Mouse (Mus musculus): ENCODE data around the gene Arap1. TPM values are rescaled to one million over a fixed set of nuclear protein-coding genes. Genes with fewer than 3 reads are reported as not detected.

Arap1 gene
- polyA plus RNA-seq, 1 experiment = 148 TPM

DNA sequence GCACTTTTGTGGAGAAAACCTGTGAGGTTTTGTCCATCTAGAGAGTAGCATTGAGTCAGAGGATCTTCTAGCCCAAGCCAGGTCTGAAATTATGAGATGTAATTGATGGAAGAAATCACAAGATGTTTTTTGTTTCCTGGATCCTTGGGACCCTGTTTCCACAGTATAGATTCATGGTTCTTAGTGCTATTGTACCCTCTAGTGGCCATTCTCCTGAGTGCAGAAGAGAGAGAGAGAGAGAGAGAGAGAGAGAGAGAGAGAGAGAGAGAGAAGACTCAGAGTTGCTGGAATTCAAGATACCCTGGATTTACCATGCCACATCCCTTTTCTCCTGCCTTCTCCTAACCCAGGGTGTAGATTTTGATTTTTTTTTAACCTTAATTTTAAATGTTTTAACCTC is 26.3 kb downstream of the Arap1 start:
- Histone ChIP-seq H3K9me3 (no peaks in the 10 kb centered on the region), H3K4me1 (peaks cover 92% of the 10 kb centered on the region), H3K4me3 (replicated peaks) (no peak overlapping the region), H3K36me3 (replicated peaks; ENCODE audit: low read length) (peaks cover 94% of the 10 kb centered on the region), H3K27me3 (replicated peaks) (no peaks in the 10 kb centered on the region)
- TF ChIP-seq FLI1 (IDR thresholded peaks at IDR 0.05; ENCODE audit: low read length) (no peak), GATA1 (IDR thresholded peaks at IDR 0.05; ENCODE audit: borderline replicate concordance, low read length) (no peak)

DNA sequence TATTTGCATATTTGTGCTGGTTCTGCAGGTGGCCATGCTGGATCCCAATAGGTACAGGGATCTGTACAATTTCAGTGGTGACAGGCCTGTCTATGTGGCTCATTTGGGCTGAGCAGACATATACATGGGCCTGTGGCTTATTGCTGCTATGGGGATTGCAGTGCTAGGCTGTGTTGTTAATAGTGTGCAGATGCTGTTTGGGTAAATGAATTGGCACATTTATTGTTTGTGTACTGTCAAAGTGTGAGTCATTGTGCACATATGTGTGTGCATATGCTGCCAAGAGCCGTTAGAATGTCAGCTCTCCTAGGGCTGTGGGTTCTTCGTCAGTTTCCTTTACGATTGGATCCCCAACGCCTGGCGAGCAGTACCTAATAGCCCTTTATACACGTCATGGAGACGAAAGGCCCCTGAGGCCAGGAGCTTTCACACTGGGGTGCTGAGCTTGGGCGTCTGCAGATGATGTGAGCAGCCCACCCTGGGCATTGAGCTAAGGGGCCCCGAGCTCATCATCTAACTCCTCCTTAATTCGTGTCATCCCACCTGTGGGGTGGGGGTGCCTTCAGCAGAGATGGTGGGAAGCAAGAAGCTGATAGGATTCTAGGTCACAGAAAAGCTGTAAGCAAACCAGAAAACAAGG is 29.0 kb downstream of the Arap1 start:
- Histone ChIP-seq H3K4me1 (peaks cover 98% of the 10 kb centered on the region), H3K9me3 (no peaks in the 10 kb centered on the region), H3K27me3 (replicated peaks) (no peaks in the 10 kb centered on the region), H3K36me3 (replicated peaks; ENCODE audit: low read length) (peaks cover 98% of the 10 kb centered on the region), H3K4me3 (replicated peaks) (peak overlapping the region; percentile 50)
- no peak for TF ChIP-seq GATA1 (IDR thresholded peaks at IDR 0.05; ENCODE audit: borderline replicate concordance, low read length)
- TF ChIP-seq FLI1 (IDR thresholded peaks at IDR 0.05; ENCODE audit: low read length) = no peak

DNA sequence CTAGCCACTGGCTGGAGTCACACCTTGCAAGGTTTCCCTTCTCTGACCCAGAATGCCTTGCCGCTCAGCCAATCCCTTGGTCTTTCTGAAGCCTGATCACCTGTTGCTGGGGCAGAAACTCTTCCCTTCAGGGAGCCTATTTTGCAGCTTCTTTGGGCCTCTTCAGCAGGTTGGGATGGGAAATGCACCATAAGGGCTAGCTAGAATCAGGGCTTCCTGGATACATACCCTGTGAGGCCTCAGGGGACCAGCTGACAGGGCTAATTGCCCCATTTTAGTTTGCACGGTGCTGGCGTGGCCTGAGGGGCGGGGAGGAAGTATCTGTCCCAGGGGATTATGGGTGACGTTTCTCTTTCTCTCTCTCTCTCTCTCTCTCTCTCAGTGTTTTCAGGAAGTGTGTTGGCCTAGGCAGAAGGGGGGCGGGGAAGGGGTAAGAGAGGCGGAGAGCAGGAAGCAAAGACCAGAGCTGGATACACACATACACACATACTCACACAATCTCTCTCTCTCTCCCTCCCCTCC is 29.9 kb downstream of the Arap1 start:
- TF ChIP-seq FLI1 (IDR thresholded peaks at IDR 0.05; ENCODE audit: low read length) = no peak
- peaks cover 98% of the 10 kb centered on the region for H3K4me1 ChIP-seq
- H3K9me3 ChIP-seq = no peaks in the 10 kb centered on the region
- no peaks in the 10 kb centered on the region for H3K27me3 ChIP-seq (replicated peaks)
- peaks cover 98% of the 10 kb centered on the region for H3K36me3 ChIP-seq (replicated peaks; ENCODE audit: low read length)
- peak overlapping the region; percentile 86 for H3K4me3 ChIP-seq (replicated peaks)

DNA sequence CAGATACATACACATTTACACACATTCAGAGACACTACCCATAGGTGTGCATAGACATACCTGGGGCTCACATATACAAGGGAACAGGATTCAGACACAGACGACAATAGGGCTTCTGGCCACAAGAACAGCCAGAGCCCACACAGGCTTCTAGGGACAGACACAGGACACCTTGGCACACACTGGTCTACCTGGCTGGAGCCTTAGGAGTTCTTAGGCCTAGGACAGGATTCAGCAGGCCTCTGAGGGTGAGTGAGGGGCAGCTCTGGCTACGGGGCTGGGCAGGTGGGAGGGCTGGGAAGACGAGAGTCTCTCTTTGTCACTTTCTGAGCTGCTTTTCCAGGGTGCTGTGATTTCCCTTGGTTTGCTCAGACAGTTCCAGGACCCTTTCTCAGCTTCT is 30.4 kb downstream of the Arap1 start:
- Histone ChIP-seq H3K27me3 (replicated peaks) (no peaks in the 10 kb centered on the region), H3K4me1 (peaks cover 98% of the 10 kb centered on the region), H3K4me3 (replicated peaks) (peak overlapping the region; percentile 86), H3K9me3 (no peaks in the 10 kb centered on the region), H3K36me3 (replicated peaks; ENCODE audit: low read length) (peaks cover 98% of the 10 kb centered on the region)
- TF ChIP-seq FLI1 (IDR thresholded peaks at IDR 0.05; ENCODE audit: low read length) = no peak
- no peak for TF ChIP-seq GATA1 (IDR thresholded peaks at IDR 0.05; ENCODE audit: borderline replicate concordance, low read length)

DNA sequence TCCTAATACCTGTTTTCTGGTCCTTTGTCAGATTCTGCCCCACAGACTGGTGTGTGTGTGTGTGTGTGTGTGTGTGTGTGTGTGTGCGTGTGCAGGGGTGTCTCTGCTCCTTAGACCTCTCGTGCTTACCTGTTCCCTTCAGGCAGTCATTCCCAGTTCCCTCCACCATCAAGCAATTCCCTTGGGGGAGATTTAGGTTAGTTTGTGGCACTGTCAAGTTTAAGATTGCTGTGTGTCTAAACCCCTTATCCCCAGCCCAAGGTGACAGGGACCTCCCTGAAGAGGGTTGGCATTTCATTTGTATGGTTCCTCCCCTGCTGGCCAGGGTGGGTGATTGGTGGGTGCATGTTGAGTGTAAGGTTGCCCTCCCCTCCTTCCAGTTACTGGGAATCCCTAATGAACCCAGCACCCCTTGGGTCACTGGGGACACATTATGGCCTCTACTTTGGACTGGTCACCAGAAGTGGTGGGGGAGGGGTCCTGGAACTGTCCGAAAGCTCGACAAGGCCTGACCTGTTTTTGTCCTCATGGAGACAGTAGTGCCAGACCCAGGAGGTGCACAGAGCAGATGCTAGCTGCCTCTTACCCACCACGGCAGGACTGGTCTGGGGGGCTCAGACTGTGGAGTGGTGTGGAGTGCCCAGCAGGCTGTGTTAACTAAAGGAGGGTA is 31.1 kb downstream of the Arap1 start:
- Histone ChIP-seq H3K4me1 (peaks cover 98% of the 10 kb centered on the region), H3K27me3 (replicated peaks) (no peaks in the 10 kb centered on the region), H3K36me3 (replicated peaks; ENCODE audit: low read length) (peaks cover 98% of the 10 kb centered on the region), H3K9me3 (no peaks in the 10 kb centered on the region), H3K4me3 (replicated peaks) (peak overlapping the region; percentile 86)
- TF ChIP-seq GATA1 (IDR thresholded peaks at IDR 0.05; ENCODE audit: borderline replicate concordance, low read length) (no peak), FLI1 (IDR thresholded peaks at IDR 0.05; ENCODE audit: low read length) (no peak)

DNA sequence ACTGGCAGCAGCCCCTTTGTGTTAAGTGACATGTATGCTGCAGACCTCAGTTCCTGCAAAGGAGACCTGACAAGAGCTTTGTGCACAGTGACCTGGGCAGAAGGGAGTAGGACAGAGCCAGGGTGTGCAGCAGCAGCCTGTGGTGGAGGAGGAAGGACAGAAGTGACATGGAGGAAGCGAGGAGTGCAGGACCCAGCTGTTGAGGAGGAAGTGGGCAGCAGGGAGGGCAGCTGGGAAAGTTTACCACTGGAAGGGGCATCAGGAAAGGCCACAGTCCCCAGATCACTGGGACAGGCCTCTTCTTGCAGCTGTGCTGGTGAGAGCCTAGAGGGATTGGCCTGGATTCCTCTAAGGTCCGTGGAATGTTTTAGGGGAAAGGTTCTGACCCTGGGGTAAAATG is 31.9 kb downstream of the Arap1 start:
- Histone ChIP-seq H3K4me1 (peaks cover 99% of the 10 kb centered on the region), H3K4me3 (replicated peaks) (peak overlapping the region; percentile 86), H3K9me3 (no peaks in the 10 kb centered on the region), H3K36me3 (replicated peaks; ENCODE audit: low read length) (peaks cover 98% of the 10 kb centered on the region), H3K27me3 (replicated peaks) (no peaks in the 10 kb centered on the region)
- TF ChIP-seq FLI1 (IDR thresholded peaks at IDR 0.05; ENCODE audit: low read length) = 0 out of 2 replicates have a peak, but pooled peaks have one; percentile 26
- no peak for TF ChIP-seq GATA1 (IDR thresholded peaks at IDR 0.05; ENCODE audit: borderline replicate concordance, low read length)

DNA sequence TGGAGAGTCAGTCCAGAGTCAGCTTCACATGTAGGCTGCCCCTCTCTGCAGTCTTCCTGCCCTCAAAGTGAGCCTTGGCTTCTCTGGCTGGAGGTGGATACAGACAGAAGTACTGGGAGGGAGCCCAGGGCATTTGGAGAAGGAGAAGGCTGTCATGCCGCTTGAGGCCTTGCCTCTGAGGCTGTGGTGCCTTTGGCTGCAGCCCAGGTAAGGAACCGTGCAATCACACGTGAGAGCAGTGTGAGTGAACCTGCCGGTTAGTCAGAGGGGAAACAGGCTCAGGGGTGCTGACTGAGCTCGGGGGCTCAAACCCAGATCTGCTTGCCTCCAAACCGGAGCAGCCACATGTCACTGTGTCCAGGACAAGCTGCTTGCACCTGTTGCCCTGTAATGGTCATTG is 33.6 kb downstream of the Arap1 start:
- TF ChIP-seq GATA1 (IDR thresholded peaks at IDR 0.05; ENCODE audit: borderline replicate concordance, low read length) = no peak
- TF ChIP-seq FLI1 (IDR thresholded peaks at IDR 0.05; ENCODE audit: low read length) = no peak
- no peaks in the 10 kb centered on the region for H3K9me3 ChIP-seq
- no peaks in the 10 kb centered on the region for H3K27me3 ChIP-seq (replicated peaks)
- H3K36me3 ChIP-seq (replicated peaks; ENCODE audit: low read length) = peaks cover 98% of the 10 kb centered on the region
- H3K4me1 ChIP-seq = peaks cover 99% of the 10 kb centered on the region
- H3K4me3 ChIP-seq (replicated peaks) = peak overlapping the region; percentile 15

DNA sequence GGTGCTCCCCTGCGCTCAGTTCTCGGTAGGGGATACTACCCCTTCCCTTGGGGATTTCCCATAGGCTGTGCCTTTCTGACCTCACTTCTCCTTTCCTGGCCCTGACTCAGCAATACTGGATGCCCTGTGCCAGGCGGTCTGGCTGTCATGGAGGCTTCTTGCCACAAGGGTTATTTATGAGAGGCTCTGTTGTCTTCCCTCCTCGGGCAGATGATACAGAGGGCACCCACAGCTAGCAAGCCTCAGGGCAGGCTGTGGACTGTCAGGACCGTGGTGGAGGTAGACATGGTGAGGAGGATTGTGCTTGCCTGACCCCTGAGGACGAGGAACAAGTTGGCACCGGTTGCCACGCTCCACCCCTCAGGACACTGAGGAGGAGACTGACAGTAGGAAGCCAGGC is 34.5 kb downstream of the Arap1 start:
- TF ChIP-seq GATA1 (IDR thresholded peaks at IDR 0.05; ENCODE audit: borderline replicate concordance, low read length) (no peak), FLI1 (IDR thresholded peaks at IDR 0.05; ENCODE audit: low read length) (no peak)
- peaks cover 98% of the 10 kb centered on the region for H3K36me3 ChIP-seq (replicated peaks; ENCODE audit: low read length)

DNA sequence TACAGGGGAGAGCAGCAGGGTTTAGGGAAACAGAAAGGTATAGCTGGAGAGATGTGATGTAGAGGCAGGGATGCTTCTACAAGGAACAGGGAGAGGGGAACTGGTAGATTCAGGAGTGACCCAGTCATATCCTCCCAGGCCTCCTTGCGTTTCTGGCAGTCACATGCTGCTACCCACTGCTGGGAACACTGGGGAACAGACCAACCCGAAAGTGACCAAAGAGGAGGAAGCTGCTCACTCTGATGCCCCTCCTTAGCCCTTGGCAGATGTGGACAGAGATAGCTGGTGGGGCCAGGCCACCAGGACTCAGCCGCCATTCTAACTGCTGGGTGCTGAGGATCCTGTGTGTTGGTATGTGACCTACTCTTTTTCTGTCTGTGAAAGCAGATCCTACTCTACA is 35.9 kb downstream of the Arap1 start:
- Histone ChIP-seq H3K9me3 (no peaks in the 10 kb centered on the region), H3K27me3 (replicated peaks) (no peaks in the 10 kb centered on the region), H3K36me3 (replicated peaks; ENCODE audit: low read length) (peaks cover 98% of the 10 kb centered on the region), H3K4me1 (peaks cover 99% of the 10 kb centered on the region), H3K4me3 (replicated peaks) (peak overlapping the region; percentile 89)
- no peak for TF ChIP-seq GATA1 (IDR thresholded peaks at IDR 0.05; ENCODE audit: borderline replicate concordance, low read length)
- no peak for TF ChIP-seq FLI1 (IDR thresholded peaks at IDR 0.05; ENCODE audit: low read length)

More for the DNA sequence above, 34.5 kb downstream of the Arap1 start:
- H3K4me1 ChIP-seq = peaks cover 99% of the 10 kb centered on the region
- no peaks in the 10 kb centered on the region for H3K9me3 ChIP-seq
- H3K4me3 ChIP-seq (replicated peaks) = peak overlapping the region; percentile 85
- no peaks in the 10 kb centered on the region for H3K27me3 ChIP-seq (replicated peaks)

DNA sequence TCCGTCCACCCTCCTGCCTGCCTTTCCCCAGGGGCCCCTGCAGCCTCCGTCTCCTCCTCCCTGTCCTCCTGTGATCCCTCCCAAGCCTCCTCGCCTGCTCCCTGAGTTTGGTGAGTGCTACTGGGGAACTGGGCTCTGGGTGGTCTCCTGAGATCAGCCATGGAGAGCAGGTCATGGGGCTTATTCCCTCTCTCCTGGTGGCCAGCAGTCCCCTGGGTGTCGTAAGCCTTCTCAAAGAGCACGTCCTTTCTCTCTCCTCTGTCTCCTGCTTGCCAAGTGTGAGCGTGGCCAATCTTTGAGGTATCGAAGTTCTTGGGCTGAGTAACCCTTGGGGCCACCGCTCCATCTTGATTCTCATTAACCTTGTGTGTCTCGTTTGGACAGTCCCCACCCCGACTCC is 37.1 kb downstream of the Arap1 start:
- H3K4me3 ChIP-seq (replicated peaks) = peak overlapping the region; percentile 89
- H3K4me1 ChIP-seq = peaks cover 99% of the 10 kb centered on the region
- H3K36me3 ChIP-seq (replicated peaks; ENCODE audit: low read length) = peaks cover 98% of the 10 kb centered on the region
- no peak for TF ChIP-seq GATA1 (IDR thresholded peaks at IDR 0.05; ENCODE audit: borderline replicate concordance, low read length)
- TF ChIP-seq FLI1 (IDR thresholded peaks at IDR 0.05; ENCODE audit: low read length) = no peak
- H3K9me3 ChIP-seq = no peaks in the 10 kb centered on the region
- no peaks in the 10 kb centered on the region for H3K27me3 ChIP-seq (replicated peaks)

Measured in megakaryocyte, embryonic 14.5 days (primary cell).